Mouse (Mus musculus): ENCODE results near the gene Skp1a. TPM values are rescaled to one million over a fixed set of nuclear protein-coding genes. Genes with fewer than 3 reads are reported as not detected.

The Skp1a gene
- polyA plus RNA-seq, 1 experiment from 2014 or later: 277 TPM

GRCm38 (mm10) chr11:52292894-52293293, 61.1 kb downstream of the Skp1a start:
- Histone ChIP-seq H3K9me3 (replicated peaks) (no peaks in the 10 kb centered on the region), H3K27ac (replicated peaks) (no peak overlapping the region), H3K4me1 (replicated peaks) (no peaks in the 10 kb centered on the region), H3K27me3 (peaks cover 2% of the 10 kb centered on the region; the same call in 1 of the 2 replicates), H3K4me3 (replicated peaks) (no peak overlapping the region), H3K4me2 (no peak overlapping the region), H3K9ac (no peak overlapping the region), H3K36me3 (replicated peaks) (no peaks in the 10 kb centered on the region)
- ATAC-seq (ENCODE audit: insufficient read depth): no peak
- WGBS (ENCODE audit: insufficient replicate concordance): 58% methylated on average over 6 of the region's 6 CpGs

GRCm38 (mm10) chr11:52294103-52294502, 62.3 kb downstream of the Skp1a start:
- 44% methylated on average over 9 of the region's 9 CpGs for WGBS (ENCODE audit: insufficient replicate concordance)
- Histone ChIP-seq H3K27ac (replicated peaks) (no peak overlapping the region), H3K36me3 (replicated peaks) (no peaks in the 10 kb centered on the region), H3K4me3 (replicated peaks) (no peak overlapping the region), H3K4me2 (no peak overlapping the region), H3K9ac (no peak overlapping the region), H3K27me3 (peaks cover 2% of the 10 kb centered on the region; the same call in 1 of the 2 replicates), H3K9me3 (replicated peaks) (no peaks in the 10 kb centered on the region), H3K4me1 (replicated peaks) (no peaks in the 10 kb centered on the region)
- no peak for ATAC-seq (ENCODE audit: insufficient read depth)

Other genes with a start within 250 kb of the Skp1a start
- gene Ube2b, start 231.2 kb upstream of the Skp1a start, polyA plus RNA-seq (2015; fragmentation: Nextera tagmentation; extraction: Ambion mirVana): 118 and 139 TPM in 2 replicates
- 0.78 and 1.3 TPM in 2 replicates for gene Cdkl3, start 227.8 kb upstream of the Skp1a start, polyA plus RNA-seq (2015; fragmentation: Nextera tagmentation; extraction: Ambion mirVana)
- gene Ppp2ca, start 133.3 kb upstream of the Skp1a start, polyA plus RNA-seq (2015; fragmentation: Nextera tagmentation; extraction: Ambion mirVana): 31.4 and 31.6 TPM in 2 replicates
- not detected in 2 replicates for gene Olfr1373, start 86.5 kb upstream of the Skp1a start, polyA plus RNA-seq (2015; fragmentation: Nextera tagmentation; extraction: Ambion mirVana)
- not detected in 2 replicates for gene Olfr1371, start 18.0 kb upstream of the Skp1a start, polyA plus RNA-seq (2015; fragmentation: Nextera tagmentation; extraction: Ambion mirVana)
- gene Tcf7, start 51.0 kb downstream of the Skp1a start, polyA plus RNA-seq (2015; fragmentation: Nextera tagmentation; extraction: Ambion mirVana): 1.4 and 1.9 TPM in 2 replicates
- gene Vdac1, start 128.9 kb downstream of the Skp1a start, polyA plus RNA-seq (2015; fragmentation: Nextera tagmentation; extraction: Ambion mirVana): 119 TPM in 2 replicates
- 55.4 and 58.7 TPM in 2 replicates for gene 9530068E07Rik, start 164.4 kb downstream of the Skp1a start, polyA plus RNA-seq (2015; fragmentation: Nextera tagmentation; extraction: Ambion mirVana)

All from liver, embryonic 15.5 days (tissue).